Mouse (Mus musculus) small intestine, adult 2 months (tissue): ENCODE results near the gene Gpr65. TPM values are rescaled to one million over a fixed set of nuclear protein-coding genes. Genes with fewer than 3 reads are reported as not detected.

Experiments used
- H3K27ac ChIP-seq: fragments of 200-500 bp; 2 replicates; pipeline ENCODE4 v1.5.1; 2012; ENCODE audit warnings: low read depth, low read length, control low read depth, inconsistent platforms; ENCODE audit not compliant: insufficient read depth
- H3K27me3 ChIP-seq: fragments of 200-500 bp; 2 replicates; pipeline ENCODE4 v1.6.1; 2012; ENCODE audit warnings: mild to moderate bottlenecking, moderate library complexity, low read length, inconsistent platforms; ENCODE audit not compliant: control insufficient read depth, insufficient read depth
- H3K36me3 ChIP-seq: fragments of 200-500 bp; 2 replicates; pipeline ENCODE4 v1.6.1; 2012; ENCODE audit warnings: mild to moderate bottlenecking, low read length, control low read depth, inconsistent platforms; ENCODE audit not compliant: control insufficient read depth, insufficient read depth
- H3K4me1 ChIP-seq: fragments of 200-500 bp; 2 replicates; pipeline ENCODE4 v1.6.1; 2012; ENCODE audit warnings: low read length, inconsistent platforms, mixed read lengths; ENCODE audit not compliant: control insufficient read depth, insufficient read depth, insufficient read length
- H3K4me3 ChIP-seq: fragments of 200-500 bp; 2 replicates; pipeline ENCODE4 v1.5.1; 2012; ENCODE audit warnings: low read depth, mild to moderate bottlenecking, control low read depth, inconsistent platforms, low read length, moderate library complexity
- CTCF ChIP-seq: fragments of 200-500 bp; IDR thresholded peaks from 2 replicates; pipeline ENCODE4 v1.5.1; 2012; ENCODE audit warnings: low read depth, mild to moderate bottlenecking, control low read depth, inconsistent platforms, low read length, moderate library complexity, mixed read lengths; ENCODE audit not compliant: insufficient replicate concordance, insufficient read length; ENCODE audit errors: extremely low read depth
- POLR2A ChIP-seq: fragments of 200-500 bp; IDR thresholded peaks from 2 replicates; pipeline ENCODE4 v1.6.1; 2012; ENCODE audit warnings: low read depth, mild to moderate bottlenecking, control low read depth, inconsistent platforms, low read length, moderate library complexity
- WGBS: fragments of 180-500 bp; shearing (Covaris S2); methylation state at CpG from one replicate; pipeline ENCODE4 v1.1.7; 2018; 5-methylcytosine and 5-hydroxymethylcytosine counted together
- polyA plus RNA-seq: library from polyadenylated mRNA; depleted of rRNA; stranded (reverse); fragments of >200 nt; gene quantifications from 2 replicates; pipeline ENCODE4 v1.2.3, GENCODE M21; 2012

Gene Gpr65
- polyA plus RNA-seq, 1 experiment, result 1.1 TPM

GRCm38 (mm10) chr12:98249671-98250070, 18.8 kb upstream of the Gpr65 start:
- WGBS, result 72% methylated on average over 3 of the region's 3 CpGs
- TF ChIP-seq CTCF (no peak), POLR2A (no peak)
- Histone ChIP-seq H3K4me1 (no peaks in the 10 kb centered on the region), H3K27ac (no peak overlapping the region), H3K27me3 (no peaks in the 10 kb centered on the region), H3K4me3 (no peak overlapping the region), H3K36me3 (peaks cover 1% of the 10 kb centered on the region; the same call in 1 of the 2 replicates)

GRCm38 (mm10) chr12:98250327-98250726, 18.1 kb upstream of the Gpr65 start:
- TF ChIP-seq CTCF (no peak), POLR2A (no peak)
- 72% methylated on average over 8 of the region's 8 CpGs for WGBS
- Histone ChIP-seq H3K36me3 (peaks cover 1% of the 10 kb centered on the region; the same call in 1 of the 2 replicates), H3K27ac (no peak overlapping the region), H3K4me3 (no peak overlapping the region), H3K27me3 (no peaks in the 10 kb centered on the region), H3K4me1 (no peaks in the 10 kb centered on the region)

GRCm38 (mm10) chr12:98252417-98252816, 16.0 kb upstream of the Gpr65 start:
- Histone ChIP-seq H3K27me3 (no peaks in the 10 kb centered on the region), H3K4me3 (no peak overlapping the region), H3K36me3 (peaks cover 1% of the 10 kb centered on the region; the same call in 1 of the 2 replicates), H3K4me1 (no peaks in the 10 kb centered on the region), H3K27ac (no peak overlapping the region)
- no peak for TF ChIP-seq POLR2A
- no peak for TF ChIP-seq CTCF
- 92% methylated on average over 2 of the region's 2 CpGs for WGBS

- no peaks in the 10 kb centered on the region for H3K27me3 ChIP-seq
- peaks cover 1% of the 10 kb centered on the region; the same call in 1 of the 2 replicates for H3K36me3 ChIP-seq
- no peaks in the 10 kb centered on the region for H3K4me1 ChIP-seq
- whole genome bisulfite sequencing, result 88% methylated on average over 13 of the region's 13 CpGs
- no peak overlapping the region for H3K27ac ChIP-seq
- TF ChIP-seq POLR2A, result no peak
- no peak for TF ChIP-seq CTCF
- no peak overlapping the region for H3K4me3 ChIP-seq
Measured at GRCm38 (mm10) chr12:98255373-98255995, 13.0 kb upstream of the Gpr65 start.

GRCm38 (mm10) chr12:98258371-98258844, 10.0 kb upstream of the Gpr65 start:
- WGBS, result 3% methylated on average over 8 of the region's 8 CpGs
- peak overlapping the region; percentile 94 for H3K4me3 ChIP-seq
- no peaks in the 10 kb centered on the region for H3K36me3 ChIP-seq
- no peaks in the 10 kb centered on the region for H3K27me3 ChIP-seq
- H3K27ac ChIP-seq, result no peak overlapping the region
- TF ChIP-seq CTCF (no peak), POLR2A (no peak)
- H3K4me1 ChIP-seq, result no peaks in the 10 kb centered on the region

GRCm38 (mm10) chr12:98258845-98259517, 9.5 kb upstream of the Gpr65 start, which contains the start of gene Galc:
Gene Galc (minus strand): TSS chr12:98259459.
- Histone ChIP-seq H3K36me3 (no peaks in the 10 kb centered on the region), H3K4me3 (peak within 1 kb of the TSS; percentile 94), H3K4me1 (no peaks in the 10 kb centered on the region), H3K27ac (peak within 1 kb of the TSS; percentile 41), H3K27me3 (no peaks in the 10 kb centered on the region)
- TF ChIP-seq POLR2A, result no peak
- TF ChIP-seq CTCF, result no peak
- WGBS, result under 1% methylated on average over 76 of the region's 76 CpGs

GRCm38 (mm10) chr12:98259518-98259852, 8.9 kb upstream of the Gpr65 start:
- Histone ChIP-seq H3K27ac (no peak overlapping the region), H3K4me3 (peak overlapping the region; percentile 94), H3K36me3 (no peaks in the 10 kb centered on the region), H3K4me1 (no peaks in the 10 kb centered on the region), H3K27me3 (no peaks in the 10 kb centered on the region)
- under 1% methylated on average over 12 of the region's 12 CpGs for WGBS
- no peak for TF ChIP-seq POLR2A
- TF ChIP-seq CTCF, result no peak
